Mouse (Mus musculus) lung, adult 2 months (tissue): ENCODE measurements around the gene Tsnaxip1.

Experiments
- CTCF ChIP-seq: fragments of 200-500 bp; IDR thresholded peaks from 2 replicates; pipeline ENCODE4 v1.5.1; 2011; ENCODE audit warnings: mild to moderate bottlenecking, low read length, control low read depth; ENCODE audit not compliant: insufficient read depth
- POLR2A ChIP-seq: fragments of 200-500 bp; IDR thresholded peaks from 2 replicates; pipeline ENCODE4 v1.6.1; 2011; ENCODE audit warnings: low read depth, mild to moderate bottlenecking, control low read depth, low read length, borderline replicate concordance; ENCODE audit errors: extremely low read depth

- no peak for TF ChIP-seq POLR2A
- TF ChIP-seq CTCF = no peak
Measured at GRCm38 (mm10) chr8:105826379-105826778, 1.2 kb upstream of the Tsnaxip1 start.
